Mouse (Mus musculus) ES-CJ7 (cell line): ENCODE results near the gene Igfbp7.

ENCODE experiments used
- DNase-seq: peaks from one replicate; pipeline ENCODE4 v3.0.0; 2011; ENCODE audit warnings: low read depth, low spot score

Gene Igfbp7

GRCm38 (mm10) chr5:77379434-77380135, 28.3 kb downstream of the Igfbp7 start:
- no peak for DNase-seq

- DNase-seq = no peak
Observed at GRCm38 (mm10) chr5:77378027-77378426, 29.8 kb downstream of the Igfbp7 start.

- DNase-seq = no peak
Observed at GRCm38 (mm10) chr5:77375546-77375945, 32.3 kb downstream of the Igfbp7 start.

GRCm38 (mm10) chr5:77374945-77375344, 32.9 kb downstream of the Igfbp7 start:
- no peak for DNase-seq

DNA sequence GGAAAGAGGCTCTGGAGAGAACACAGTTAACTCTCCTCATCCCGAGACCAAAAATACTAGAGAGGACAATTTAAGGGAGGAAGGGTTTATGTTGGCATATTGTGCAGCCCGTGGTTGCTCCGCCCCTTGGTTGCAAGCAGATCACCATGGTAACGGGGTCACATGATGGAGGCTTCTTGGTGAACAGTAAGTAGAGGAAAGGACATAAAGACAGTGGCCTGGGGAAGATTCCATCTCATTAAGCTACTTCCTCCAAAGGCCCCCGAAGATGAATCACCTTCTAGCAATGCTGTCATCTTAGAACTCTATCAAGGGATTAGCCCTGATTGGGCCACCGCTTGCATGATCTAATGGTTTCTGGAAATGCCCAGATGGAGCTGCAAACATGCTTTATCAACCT, 35.1 kb downstream of the Igfbp7 start:
- DNase-seq = peak; percentile 77

DNA sequence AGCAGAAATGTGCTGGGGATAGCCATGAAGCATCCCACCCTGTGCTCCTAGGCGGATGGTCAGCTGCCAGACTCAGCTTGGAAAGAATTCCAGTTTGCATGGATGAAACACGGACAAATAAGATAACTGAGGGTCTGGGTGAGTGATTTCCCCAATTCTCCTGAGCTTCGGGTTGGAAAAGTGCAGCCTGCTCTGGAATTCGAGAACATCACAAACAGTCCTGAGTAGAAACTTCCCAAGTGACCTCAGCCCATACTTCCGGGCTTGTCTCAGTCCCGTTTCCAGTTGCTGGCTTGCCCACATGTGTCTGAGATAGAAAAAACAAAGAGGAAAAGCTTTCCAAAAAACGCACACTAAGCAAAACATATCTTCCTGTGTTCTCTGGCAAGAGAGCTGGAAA, 35.6 kb downstream of the Igfbp7 start:
- DNase-seq = no peak

- DNase-seq = no peak
Observed at GRCm38 (mm10) chr5:77370378-77370892, 37.4 kb downstream of the Igfbp7 start.

DNA sequence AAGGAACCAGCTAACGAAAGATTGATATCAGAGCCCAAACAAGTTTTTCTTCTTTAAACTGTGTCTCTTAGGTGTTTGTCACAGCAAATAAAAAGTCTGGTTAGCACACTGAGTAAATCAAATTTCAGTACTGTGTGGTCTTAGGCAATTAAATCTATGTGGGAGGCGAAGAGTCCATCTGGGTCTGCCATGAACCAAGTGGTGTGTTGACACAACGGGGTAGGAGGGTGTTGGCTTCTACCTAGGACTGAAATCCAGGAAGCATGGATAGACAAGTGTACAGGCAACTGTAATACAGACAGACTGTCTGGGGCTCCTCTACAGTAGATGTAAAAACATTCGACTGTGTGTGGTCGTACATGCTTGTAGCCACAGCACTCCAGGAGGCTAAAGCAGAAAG, 38.4 kb downstream of the Igfbp7 start:
- DNase-seq = no peak

GRCm38 (mm10) chr5:77368194-77368593, 39.6 kb downstream of the Igfbp7 start:
- peak; percentile 45 for DNase-seq

DNA sequence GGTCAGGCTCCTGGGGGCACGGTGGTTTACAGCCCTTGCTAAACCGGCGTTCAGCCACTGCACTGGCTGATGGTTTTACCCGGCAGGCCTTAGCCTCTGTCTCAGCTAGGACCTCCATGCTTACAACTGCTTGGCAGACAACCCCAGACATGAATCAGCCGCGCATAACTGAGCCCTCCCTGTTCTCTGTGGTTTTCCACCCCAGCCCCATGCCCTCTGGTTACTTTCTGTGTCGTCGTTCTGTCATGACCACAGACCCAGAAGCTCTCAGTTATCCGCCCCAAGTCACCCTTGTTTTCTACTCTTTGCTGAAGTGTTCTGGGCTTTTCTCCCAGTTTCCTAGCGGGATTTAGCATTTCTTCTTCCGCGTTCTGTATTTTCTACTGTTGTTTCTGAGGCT, 40.2 kb downstream of the Igfbp7 start:
- DNase-seq = no peak

DNA sequence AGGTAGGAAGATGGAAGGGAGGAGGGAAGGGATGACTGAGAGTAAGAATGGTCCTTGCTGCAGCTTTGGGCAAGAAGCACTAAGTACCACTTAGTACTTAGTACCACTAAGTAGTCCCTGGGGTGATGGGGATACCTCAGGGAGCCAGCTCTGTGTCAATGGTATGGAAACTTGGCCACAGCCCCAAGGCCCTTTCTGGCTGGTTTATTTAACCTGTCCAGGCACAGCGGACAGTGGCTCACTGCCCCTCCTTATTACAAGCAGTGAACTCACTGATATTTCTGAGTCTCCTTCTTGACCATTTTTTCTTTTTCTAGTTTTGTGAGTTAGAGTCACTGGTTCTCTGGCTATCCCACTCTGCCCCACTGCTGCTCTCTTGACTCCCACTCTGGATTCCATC, 40.7 kb downstream of the Igfbp7 start:
- no peak for DNase-seq

- DNase-seq = no peak
Observed at GRCm38 (mm10) chr5:77366313-77366712, 41.5 kb downstream of the Igfbp7 start.

DNA sequence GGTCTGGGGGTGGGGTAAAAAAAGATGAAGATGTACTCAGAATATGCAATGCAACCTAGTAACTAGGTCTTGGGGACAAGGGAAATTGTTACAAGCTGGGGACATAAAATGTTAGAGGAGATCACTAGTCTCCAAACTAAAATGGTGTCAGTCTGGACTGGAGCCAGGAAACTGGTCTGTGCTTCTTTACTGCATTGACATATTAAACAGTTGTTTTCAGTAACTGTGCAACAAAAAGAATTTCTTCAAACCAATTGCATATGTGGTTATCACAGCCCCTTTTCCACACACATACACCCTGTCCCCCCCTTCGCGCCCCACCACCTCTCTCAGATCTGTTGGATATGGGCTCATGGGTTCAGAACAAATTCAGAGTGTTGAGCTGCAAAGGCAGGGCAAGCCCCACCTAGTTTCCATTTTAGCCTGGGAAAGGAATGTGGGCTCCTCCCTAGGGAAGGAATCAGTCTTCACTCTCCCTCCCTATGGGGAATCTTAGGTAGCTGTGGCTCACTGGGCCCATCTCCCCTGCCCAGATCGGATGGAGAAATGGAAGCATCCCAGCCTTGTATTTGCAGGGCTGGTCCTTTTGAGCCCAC, 43.3 kb downstream of the Igfbp7 start:
- DNase-seq = peak; percentile 64

GRCm38 (mm10) chr5:77363650-77364049, 44.2 kb downstream of the Igfbp7 start:
- DNase-seq = no peak

- no peak for DNase-seq
Observed at GRCm38 (mm10) chr5:77362120-77362519, 45.7 kb downstream of the Igfbp7 start.

GRCm38 (mm10) chr5:77361006-77361405, 46.8 kb downstream of the Igfbp7 start:
- DNase-seq = no peak

- DNase-seq = peak; percentile 68
Observed at GRCm38 (mm10) chr5:77359971-77360370, 47.9 kb downstream of the Igfbp7 start.

DNA sequence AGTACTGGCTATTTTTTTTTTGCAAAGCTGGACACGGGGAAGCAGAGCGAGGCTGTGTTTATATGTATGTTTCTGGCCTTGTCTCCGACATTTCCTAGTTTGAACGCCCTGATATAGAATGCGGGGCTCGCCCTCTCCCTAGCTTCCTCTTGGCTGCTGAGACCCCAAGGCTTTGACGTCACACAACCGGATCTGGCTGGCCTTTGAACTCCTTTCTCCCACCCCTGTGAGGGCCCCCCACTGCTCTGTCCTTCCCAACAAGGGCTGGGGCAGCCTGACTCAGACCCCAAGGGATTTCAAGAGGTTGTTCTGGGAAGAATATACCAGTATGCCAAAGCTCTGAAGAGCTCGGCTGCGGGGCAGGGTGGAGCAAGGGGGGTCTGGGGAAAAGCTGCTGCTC, 49.5 kb downstream of the Igfbp7 start:
- DNase-seq = peak; percentile 66

DNA sequence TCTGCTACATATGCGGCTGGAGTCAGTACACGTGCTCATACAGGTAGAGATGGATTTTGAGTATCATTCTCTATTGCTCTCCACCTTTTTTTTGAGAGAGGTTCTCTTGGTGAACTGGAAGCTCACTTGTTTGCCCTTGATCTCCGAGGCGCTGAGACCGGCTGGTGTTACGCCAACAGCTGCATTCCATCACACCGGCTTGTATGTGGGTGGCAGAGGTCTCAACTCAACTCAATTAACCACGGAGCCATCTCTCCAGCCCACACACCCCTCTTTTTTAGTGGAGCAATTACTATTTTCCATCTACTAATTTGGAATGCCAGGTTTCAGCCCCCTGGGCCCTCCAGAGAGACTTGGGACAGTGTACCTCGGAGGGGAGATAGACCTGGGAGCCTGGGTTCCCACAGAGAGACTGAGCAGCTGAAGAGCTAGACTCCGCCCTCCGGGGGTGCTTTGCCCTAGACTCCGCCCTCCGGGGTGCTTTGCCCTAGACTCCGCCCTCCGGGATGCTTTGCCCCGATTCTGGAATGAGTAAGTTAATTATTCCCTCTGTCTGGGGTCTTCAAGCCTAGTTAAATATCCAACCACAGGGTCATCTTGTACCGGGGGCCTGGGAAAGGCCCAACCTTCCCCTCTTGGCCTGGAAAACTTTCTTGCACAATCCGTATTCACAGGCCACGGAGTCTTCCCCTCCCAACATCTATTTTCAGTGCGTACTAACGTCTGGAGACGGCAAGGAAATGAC, 50.3 kb downstream of the Igfbp7 start:
- peak; percentile 78 for DNase-seq

GRCm38 (mm10) chr5:77355307-77356265, 52.3 kb downstream of the Igfbp7 start:
- no peak for DNase-seq

- peak; percentile 80 for DNase-seq
Observed at GRCm38 (mm10) chr5:77354361-77354787, 53.5 kb downstream of the Igfbp7 start.
